Mouse (Mus musculus): Measurements from ENCODE around the gene Ogn. TPM values are rescaled to one million over a fixed set of nuclear protein-coding genes. Genes with fewer than 3 reads are reported as not detected.
A peak's percentile ranks its signal among the peaks of the same experiment; 100 is the strongest.

The Ogn gene
- total RNA-seq, 2 experiments from 2014 or later, result 115 to 119 TPM

DNA sequence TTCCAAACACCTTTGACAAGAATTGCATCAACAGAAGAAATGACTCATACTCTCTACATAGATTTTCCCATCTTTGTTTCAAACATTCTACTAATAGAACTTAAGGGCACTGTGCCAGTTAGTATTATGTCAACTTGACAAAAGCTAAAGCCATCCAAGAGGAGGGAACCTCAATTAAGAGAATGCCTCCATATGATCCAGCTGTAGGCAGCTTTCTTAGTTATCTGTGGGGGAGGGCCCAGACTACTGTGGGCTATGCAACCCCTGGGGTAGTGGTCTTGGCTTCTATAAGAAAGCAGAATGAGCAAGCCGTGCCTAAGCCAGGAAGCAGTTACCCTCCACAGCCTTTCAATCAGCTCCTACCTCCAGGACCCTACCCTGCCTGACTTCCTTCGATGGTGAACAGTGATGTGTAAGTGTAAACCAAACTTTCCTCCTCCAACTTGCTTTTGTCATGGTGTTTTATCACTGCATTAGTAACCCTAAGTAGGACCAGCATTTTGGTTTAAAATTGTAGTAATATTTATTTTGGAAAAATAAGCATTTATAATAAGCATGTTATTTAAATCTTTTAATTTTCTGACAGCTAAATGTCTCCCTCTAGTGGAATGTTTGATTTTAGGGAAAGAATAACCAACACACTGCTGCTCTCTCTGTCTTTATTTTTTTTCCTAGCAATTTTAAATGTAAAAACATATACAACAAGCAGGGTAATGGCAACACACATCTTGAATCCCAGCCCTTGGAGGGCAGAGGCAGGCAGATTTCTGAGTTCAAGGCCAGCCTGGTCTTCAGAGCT lies 37.1 kb downstream of the Ogn start:
- DNase-seq, result no peak

GRCm38 (mm10) chr13:49646019-49646418 lies 38.2 kb downstream of the Ogn start:
- no peak for DNase-seq

DNA sequence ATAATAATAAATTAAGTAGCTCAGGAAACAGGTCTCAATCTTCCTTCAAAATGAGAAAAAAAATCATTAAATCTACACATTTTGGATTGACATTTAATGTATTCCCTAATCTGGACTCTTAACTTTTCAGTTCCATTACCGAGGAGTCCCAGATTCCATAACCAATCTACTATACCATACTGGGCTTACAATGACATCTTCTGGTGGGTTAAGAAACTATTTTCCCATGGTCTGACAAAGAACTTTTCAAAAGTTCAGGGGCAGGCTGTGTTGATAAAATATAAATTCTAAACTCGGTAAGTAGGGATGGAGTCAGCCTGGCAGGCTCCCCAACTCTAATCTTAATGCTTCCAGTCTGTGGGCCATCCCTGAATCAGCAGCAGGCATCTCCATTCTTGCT lies 43.3 kb downstream of the Ogn start:
- no peak for DNase-seq

DNA sequence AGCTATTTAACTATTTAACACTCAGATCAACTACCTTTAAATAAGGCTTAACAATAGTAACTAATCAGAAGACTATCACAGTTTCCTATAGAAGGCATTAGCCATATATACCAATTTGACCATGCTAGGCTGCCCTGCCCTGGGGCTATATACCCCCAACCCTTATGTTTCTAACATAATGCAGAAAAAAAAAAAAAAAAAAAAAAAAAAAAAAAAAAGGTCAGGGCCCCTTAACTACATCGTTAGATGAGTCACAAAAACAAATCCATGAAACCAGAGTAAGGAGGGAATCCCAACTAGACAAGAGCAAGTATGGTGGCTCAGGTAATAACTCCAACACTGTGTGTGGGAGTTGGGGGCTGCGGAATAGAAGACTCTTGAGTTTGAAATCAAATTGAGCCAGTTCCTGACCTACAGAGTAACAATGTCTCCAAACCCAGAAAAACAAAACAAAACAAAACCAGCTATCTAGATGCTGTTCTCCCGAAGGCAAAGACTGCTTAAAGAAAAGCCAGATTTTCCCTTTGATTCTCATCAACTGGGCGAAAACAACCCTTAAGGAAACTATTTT lies 44.0 kb downstream of the Ogn start:
- DNase-seq, result no peak

GRCm38 (mm10) chr13:49652481-49653179 lies 44.8 kb downstream of the Ogn start, which contains the start of the genes Cenpp and Nol8:
Gene Cenpp (minus strand): TSS chr13:49652785.
Gene Nol8 (plus strand): TSS chr13:49653078.
- DNase-seq, result peak; percentile 99

- DNase-seq, result peak; percentile 46
Measured at GRCm38 (mm10) chr13:49653180-49653541, 45.3 kb downstream of the Ogn start.

Other genes starting within 250 kb of the Ogn start
- gene Ippk, start 186.8 kb upstream of the Ogn start, total RNA-seq (2021), result 1 to 10 TPM; 5.7 to 6.3 TPM
- 1 to 10 TPM; 1.4 to 1.5 TPM for gene Tes3-ps, start 114.7 kb upstream of the Ogn start, total RNA-seq (2021)
- 10 to 100 TPM; 17.8 TPM for gene Ecm2, start 103.2 kb upstream of the Ogn start, total RNA-seq (2021)
- 10 to 100 TPM; 70.9 to 90.6 TPM for gene Aspn, start 63.6 kb upstream of the Ogn start, total RNA-seq (2021)
- gene Omd, start 25.6 kb upstream of the Ogn start, total RNA-seq (2021), result 1 to 10 TPM; 2.8 to 4.1 TPM
- gene Cenpp, start 44.7 kb downstream of the Ogn start, total RNA-seq (2021), result 1 to 10 TPM; 2.8 to 3.3 TPM
- 10 to 100 TPM; 10.3 to 10.6 TPM for gene Nol8, start 45.0 kb downstream of the Ogn start, total RNA-seq (2021)
- gene Iars, start 74.1 kb downstream of the Ogn start, total RNA-seq (2021), result 10 to 100 TPM; 71.7 to 77.0 TPM
- not detected for gene Gm30302, start 191.0 kb downstream of the Ogn start, total RNA-seq (2021)